Mouse (Mus musculus) lung, postnatal 10 days (tissue): ENCODE results near the gene Rasgef1b.

Source experiments
- DNase-seq: peaks from one replicate; pipeline ENCODE4 v3.0.0; 2021

Rasgef1b gene

DNA sequence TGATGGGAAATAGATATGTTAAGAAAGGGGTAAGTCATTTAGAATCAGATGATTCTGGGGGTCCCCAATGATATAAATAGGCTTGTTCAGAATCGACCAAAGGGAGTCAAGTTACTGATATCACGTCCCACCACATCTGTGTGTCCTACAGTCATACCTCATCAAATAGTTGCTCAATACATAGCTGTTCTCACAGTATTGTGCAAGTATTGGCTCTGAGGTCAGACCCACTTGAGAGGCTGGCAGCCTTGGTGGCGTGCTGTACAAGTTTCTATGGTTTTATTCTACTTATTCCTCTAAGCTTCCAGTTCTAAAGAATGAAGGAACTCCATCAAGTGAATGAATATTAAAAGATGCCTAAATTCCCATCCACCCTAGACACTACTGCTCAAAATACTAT lies 445.2 kb downstream of the Rasgef1b start:
- DNase-seq = peak; percentile 67

- no peak for DNase-seq
These were observed 448.3 kb downstream of the Rasgef1b start for GRCm38 (mm10) chr5:99280536-99280935.

DNA sequence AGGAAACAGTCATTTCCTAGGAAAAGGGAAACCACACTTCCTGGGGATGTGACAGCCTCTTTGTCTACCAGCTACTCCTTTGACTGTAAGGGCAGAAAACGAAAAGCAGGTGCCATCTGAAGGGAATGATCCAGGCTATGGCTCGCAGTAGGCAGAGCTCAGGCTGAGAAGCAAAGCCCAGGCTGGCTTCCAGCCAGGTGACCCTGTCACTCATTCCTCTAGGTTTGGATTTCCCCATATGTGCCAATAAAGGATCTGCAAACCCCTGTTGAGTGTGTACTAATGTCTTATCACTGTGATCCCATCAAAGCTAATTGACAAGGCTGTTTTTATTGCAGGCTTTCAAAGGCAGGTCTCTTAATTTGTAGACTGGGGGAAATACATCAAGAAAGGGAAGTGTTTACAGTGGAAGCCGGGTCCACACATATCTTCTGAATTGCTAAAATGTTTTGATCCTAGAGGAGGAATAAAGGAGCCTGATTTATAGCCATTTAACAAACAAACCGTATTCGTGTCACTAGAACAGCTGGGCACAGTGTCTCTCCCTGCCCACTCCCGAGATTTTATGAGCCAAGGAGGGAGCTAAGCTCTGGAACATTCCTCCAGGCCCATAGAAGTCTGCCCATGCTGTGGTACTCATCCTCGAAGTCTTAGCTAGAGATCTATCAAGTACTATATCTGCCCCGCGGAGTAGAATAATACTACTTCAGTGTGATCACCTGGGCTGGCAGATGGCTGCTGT lies 449.7 kb downstream of the Rasgef1b start:
- DNase-seq = no peak

- DNase-seq = no peak
These were observed 450.5 kb downstream of the Rasgef1b start for GRCm38 (mm10) chr5:99278364-99278763.

DNA sequence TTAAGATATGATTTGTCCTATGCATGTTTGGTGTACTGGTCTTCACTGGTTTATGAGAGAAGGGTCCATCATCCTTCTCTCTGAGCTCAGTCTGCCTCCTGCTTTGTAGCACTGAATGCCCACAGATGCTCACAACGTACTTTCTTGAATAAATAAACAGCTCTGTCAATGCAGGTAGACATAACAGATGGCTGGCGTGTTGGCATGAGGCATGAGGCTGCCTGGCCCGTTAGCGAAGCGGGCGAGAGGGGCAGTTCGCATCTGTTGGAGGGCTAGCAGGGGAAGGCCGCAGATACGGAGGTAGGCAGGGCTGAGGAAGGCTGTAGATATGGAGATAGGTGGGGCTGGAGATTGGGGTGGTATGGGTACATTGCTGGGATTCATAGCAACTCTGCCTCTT lies 451.3 kb downstream of the Rasgef1b start:
- no peak for DNase-seq

- DNase-seq = no peak
These were observed 454.7 kb downstream of the Rasgef1b start for GRCm38 (mm10) chr5:99274119-99274563.

- no peak for DNase-seq
These were observed 457.3 kb downstream of the Rasgef1b start for GRCm38 (mm10) chr5:99271531-99271930.

GRCm38 (mm10) chr5:99269131-99269530 lies 459.7 kb downstream of the Rasgef1b start:
- no peak for DNase-seq

GRCm38 (mm10) chr5:99267338-99267737 lies 461.5 kb downstream of the Rasgef1b start:
- DNase-seq = no peak

DNA sequence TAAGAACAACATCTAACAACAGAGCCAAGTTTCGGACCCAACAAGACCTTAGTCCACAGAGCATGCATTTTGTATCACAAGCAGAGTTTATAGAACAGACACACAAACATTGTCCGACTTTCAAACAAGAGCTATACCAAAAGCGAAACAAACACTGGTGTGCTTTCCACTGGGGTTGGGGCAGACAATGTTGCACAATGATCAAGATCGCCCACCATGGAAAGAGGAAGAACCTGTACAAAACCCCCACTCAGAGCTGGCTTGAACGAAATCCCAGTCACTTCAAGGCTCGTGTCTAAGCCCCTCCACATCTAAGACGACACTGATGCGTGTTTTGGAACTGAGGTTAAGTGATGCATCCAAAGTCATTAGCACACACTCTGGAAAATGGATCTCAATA lies 462.6 kb downstream of the Rasgef1b start:
- DNase-seq = no peak

- no peak for DNase-seq
These were observed 466.5 kb downstream of the Rasgef1b start for GRCm38 (mm10) chr5:99262197-99262920.

DNA sequence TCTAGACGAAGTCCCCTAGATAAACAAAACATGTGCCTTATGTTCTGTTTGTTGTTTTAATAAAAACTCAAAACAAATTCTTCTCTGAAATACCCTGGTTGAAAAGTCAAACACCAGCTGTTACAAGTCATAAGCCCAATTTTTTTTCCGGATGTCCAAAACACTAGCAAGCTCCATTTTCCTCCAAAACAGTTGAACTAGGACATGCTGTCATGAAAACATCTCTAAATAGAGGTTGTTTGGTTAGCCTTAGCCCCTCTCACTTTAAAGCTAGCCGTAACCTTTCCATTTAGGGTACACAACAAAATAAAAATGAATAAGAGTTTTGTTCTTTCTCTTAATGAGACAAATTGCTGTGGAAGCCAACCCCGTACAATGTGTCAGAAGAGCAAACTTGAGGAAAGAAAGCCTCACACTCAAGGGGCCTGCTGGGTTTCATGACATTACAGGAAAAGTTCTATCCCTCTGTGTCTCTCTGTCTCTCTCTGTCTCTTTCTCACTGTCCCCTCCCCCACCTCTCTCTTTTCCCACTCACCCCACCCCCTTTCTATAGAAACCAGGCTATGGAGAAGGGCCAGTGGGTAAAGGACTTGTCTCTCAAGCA lies 467.6 kb downstream of the Rasgef1b start:
- no peak for DNase-seq

- no peak for DNase-seq
These were observed 470.8 kb downstream of the Rasgef1b start for GRCm38 (mm10) chr5:99258003-99258500.

DNA sequence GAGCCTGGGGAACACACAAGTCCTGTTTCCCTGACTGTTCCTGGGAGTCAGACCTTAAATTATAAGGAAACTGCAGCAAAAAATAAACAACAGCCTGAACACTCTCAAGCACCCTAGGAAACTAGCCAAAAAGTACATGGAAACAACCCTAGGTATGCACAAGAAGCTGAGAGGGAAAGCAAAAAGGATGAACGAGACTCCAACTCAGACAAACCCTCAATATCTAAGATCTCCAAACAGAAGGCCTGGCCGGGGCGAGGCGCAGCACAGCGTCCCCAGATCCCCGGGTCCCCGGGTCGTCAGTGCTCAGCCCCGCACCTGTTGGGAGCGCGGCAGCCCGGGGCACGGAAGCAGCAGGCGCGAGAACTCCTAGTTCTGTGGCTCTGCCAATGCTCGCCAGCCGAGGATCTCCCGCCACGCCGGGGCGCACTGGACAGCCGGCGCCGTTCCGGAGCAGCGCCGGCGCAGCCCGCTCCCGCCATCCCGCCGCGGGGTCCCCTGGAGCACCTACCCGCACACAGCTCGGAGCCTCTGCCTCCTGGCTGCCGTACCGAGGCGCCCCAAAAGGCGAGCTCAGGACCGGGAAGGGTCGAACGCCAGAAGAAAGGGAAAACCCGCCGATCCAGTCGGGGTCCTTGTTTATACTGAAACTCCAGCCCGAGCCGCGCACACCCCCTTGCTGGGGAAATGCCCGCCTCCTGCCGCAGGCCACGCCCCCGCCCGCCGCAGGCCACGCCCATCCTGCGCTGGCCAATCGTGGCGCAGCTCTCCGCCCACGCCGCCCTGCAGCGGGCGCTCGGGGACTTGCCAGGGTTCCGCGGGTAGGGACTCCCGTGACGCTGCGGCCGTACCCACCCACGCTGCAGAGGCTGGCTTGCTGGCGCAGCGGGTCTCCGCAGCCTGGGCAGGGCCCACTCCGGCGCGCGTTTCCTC lies 476.4 kb downstream of the Rasgef1b start:
- peak; percentile 95 for DNase-seq

DNA sequence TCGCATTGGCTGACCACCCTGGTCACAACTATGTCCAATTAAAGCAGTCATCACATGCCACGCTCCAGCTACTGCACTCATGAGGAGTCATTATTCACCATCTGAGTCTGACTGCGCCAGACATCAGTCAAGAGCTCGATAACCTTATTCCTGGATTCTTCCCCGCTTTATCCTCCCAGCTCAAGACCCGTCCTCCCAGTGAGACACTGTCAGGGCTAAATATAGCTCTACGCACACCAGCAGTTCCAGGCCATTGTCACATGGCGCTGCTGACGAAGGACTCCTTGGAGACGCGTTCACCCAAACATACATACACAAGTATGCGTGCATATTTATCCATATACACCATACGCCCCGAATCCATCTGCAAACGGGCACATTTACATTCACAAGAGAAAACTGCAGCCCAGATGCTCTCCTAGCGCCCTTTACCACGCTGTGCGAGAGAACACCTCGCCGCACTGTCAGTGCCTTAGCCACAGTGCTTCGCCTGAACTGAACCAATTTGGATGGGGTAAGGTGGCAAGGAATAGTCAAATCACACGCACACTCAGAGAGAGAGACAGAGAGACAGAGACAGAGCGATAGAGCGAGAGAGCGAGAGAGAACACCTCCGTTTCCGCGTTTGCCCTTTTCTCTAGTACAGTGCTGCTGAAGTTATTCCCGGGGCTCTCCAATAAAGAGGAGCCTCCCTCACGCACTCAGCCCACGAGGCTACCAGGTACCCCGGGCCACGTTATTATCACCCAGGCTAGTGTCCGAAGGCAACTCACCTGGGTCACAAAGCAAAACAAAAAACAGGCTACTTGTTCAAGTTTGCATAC lies 477.3 kb downstream of the Rasgef1b start:
- DNase-seq = peak; percentile 22

GRCm38 (mm10) chr5:99250820-99251219 lies 478.0 kb downstream of the Rasgef1b start:
- DNase-seq = no peak

DNA sequence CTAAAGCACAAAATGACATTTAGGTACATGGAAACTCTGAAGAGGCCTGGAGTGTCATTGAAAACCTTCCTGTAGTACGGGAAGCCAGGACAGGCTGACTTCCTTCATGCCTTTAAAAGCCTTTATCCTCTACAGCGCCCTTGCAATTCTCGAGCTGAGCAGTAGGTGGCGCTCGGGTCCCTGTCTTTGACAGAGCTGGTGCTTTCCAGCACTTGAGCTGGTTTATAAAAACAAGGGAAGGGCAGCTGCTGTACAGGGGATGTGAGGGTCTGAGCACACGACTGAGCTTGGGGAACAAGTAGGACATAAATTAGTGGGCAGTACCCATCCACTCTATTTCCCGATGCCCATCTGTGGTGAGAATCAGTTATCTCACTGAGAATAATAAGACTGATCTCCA lies 480.4 kb downstream of the Rasgef1b start:
- peak; percentile 97 for DNase-seq

GRCm38 (mm10) chr5:99247915-99248314 lies 480.9 kb downstream of the Rasgef1b start:
- no peak for DNase-seq

DNA sequence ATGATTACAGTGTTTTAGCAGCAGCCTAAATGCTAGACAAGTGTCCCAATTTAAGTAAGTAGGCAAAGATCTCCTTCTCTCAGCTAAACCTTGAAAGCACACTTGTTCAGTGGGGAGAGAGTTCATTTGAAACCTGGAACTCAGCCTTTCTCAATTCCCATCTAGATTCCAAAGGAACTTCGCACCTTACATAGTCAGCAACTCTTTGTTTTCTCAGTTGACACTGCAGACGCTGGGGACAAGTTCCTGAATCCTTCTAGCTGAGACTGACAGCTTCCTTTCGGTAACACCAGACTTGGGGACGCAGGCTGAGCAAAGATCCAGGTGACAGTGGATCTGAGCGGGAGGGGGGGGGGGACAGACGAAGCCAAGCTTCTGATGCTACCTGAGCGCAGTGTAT lies 481.4 kb downstream of the Rasgef1b start:
- no peak for DNase-seq

GRCm38 (mm10) chr5:99246972-99247371 lies 481.9 kb downstream of the Rasgef1b start:
- DNase-seq = no peak

- no peak for DNase-seq
These were observed 486.7 kb downstream of the Rasgef1b start for GRCm38 (mm10) chr5:99241988-99242740.
